Mouse (Mus musculus): ENCODE measurements around the gene Wdr47. TPM values are rescaled to one million over a fixed set of nuclear protein-coding genes. Genes with fewer than 3 reads are reported as not detected.

Wdr47 gene
- polyA plus RNA-seq, 1 experiment from 2014 or later = 6.8 TPM

GRCm38 (mm10) chr3:108694321-108694720, 103.2 kb downstream of the Wdr47 start:
- no peaks in the 10 kb centered on the region for H3K4me1 ChIP-seq (replicated peaks; ENCODE audit: insufficient read depth, low read length)
- DNase-seq (ENCODE audit: low spot score) (no peak), ATAC-seq (replicated peaks; ENCODE audit: low FRiP score, low read depth) (no peak)
- H3K9ac ChIP-seq (ENCODE audit: low read depth, low read length) = no peak overlapping the region
- TF ChIP-seq CTCF (IDR thresholded peaks at IDR 0.05; ENCODE audit: low read depth) = no peak
- WGBS = 82% methylated on average over 9 of the region's 9 CpGs
- no peak overlapping the region for H3K27ac ChIP-seq
- H3K36me3 ChIP-seq (ENCODE audit: insufficient read depth, low read length) = peaks cover 17% of the 10 kb centered on the region; the same call in 1 of the 2 replicates
- H3K27me3 ChIP-seq (ENCODE audit: insufficient read depth, low read length) = no peaks in the 10 kb centered on the region
- H3K4me2 ChIP-seq (ENCODE audit: low read length) = no peak overlapping the region
- no peak overlapping the region for H3K4me3 ChIP-seq (replicated peaks; ENCODE audit: low read depth, low read length)
- H3K9me3 ChIP-seq (replicated peaks; ENCODE audit: low read length) = no peaks in the 10 kb centered on the region

Small RNAs within 50 kb of the gene (microRNA-seq; reads per million reads assigned to microRNA genes)
- not detected for gene Gm22860

Other genes with a start within 250 kb of the Wdr47 start
- gene Mybphl, start 226.4 kb upstream of the Wdr47 start, polyA plus RNA-seq (2015; fragmentation: Nextera tagmentation; extraction: Ambion mirVana) = not detected in 2 replicates
- 19.0 and 20.4 TPM in 2 replicates for gene Psrc1, start 207.4 kb upstream of the Wdr47 start, polyA plus RNA-seq (2015; fragmentation: Nextera tagmentation; extraction: Ambion mirVana)
- gene Celsr2, start 175.7 kb upstream of the Wdr47 start, polyA plus RNA-seq (2015; fragmentation: Nextera tagmentation; extraction: Ambion mirVana) = 15.1 and 16.9 TPM in 2 replicates
- gene Sars, start 146.1 kb upstream of the Wdr47 start, polyA plus RNA-seq (2015; fragmentation: Nextera tagmentation; extraction: Ambion mirVana) = 118 and 135 TPM in 2 replicates
- not detected in 2 replicates for gene 1700013F07Rik, start 57.1 kb upstream of the Wdr47 start, polyA plus RNA-seq (2015; fragmentation: Nextera tagmentation; extraction: Ambion mirVana)
- gene 5330417C22Rik, start 54.7 kb upstream of the Wdr47 start, polyA plus RNA-seq (2015; fragmentation: Nextera tagmentation; extraction: Ambion mirVana) = 1.6 and 1.7 TPM in 2 replicates
- 33.5 and 35.8 TPM in 2 replicates for gene Tmem167b, start 28.8 kb upstream of the Wdr47 start, polyA plus RNA-seq (2015; fragmentation: Nextera tagmentation; extraction: Ambion mirVana)
- gene Taf13, start 19.6 kb upstream of the Wdr47 start, polyA plus RNA-seq (2015; fragmentation: Nextera tagmentation; extraction: Ambion mirVana) = 38.3 and 40.8 TPM in 2 replicates
- gene Clcc1, start 62.6 kb downstream of the Wdr47 start, polyA plus RNA-seq (2015; fragmentation: Nextera tagmentation; extraction: Ambion mirVana) = 64.8 and 65.8 TPM in 2 replicates
- 26.7 and 29.0 TPM in 2 replicates for gene Gpsm2, start 131.0 kb downstream of the Wdr47 start, polyA plus RNA-seq (2015; fragmentation: Nextera tagmentation; extraction: Ambion mirVana)
- gene Aknad1, start 148.4 kb downstream of the Wdr47 start, polyA plus RNA-seq (2015; fragmentation: Nextera tagmentation; extraction: Ambion mirVana) = not detected in 2 replicates
- 35.5 and 37.6 TPM in 2 replicates for gene Stxbp3, start 249.2 kb downstream of the Wdr47 start, polyA plus RNA-seq (2015; fragmentation: Nextera tagmentation; extraction: Ambion mirVana)